Mouse (Mus musculus): ENCODE results near the gene 2210408I21Rik. TPM values are rescaled to one million over a fixed set of nuclear protein-coding genes. Genes with fewer than 3 reads are reported as not detected.

The 2210408I21Rik gene
- total and polyA plus RNA-seq, 3 experiments = 0.78 to 5.2 (median 4.8) TPM

- Histone ChIP-seq H3K36me3 (ENCODE audit: control insufficient read depth, insufficient read depth, low read length) (no peaks in the 10 kb centered on the region), H3K27me3 (ENCODE audit: control insufficient read depth, insufficient read depth, low read length) (no peaks in the 10 kb centered on the region), H3K4me1 (ENCODE audit: control insufficient read depth, insufficient read depth, low read length) (no peaks in the 10 kb centered on the region), H3K4me3 (no peak overlapping the region), H3K79me2 (replicated peaks; ENCODE audit: control insufficient read depth, insufficient read depth, low read length) (no peaks in the 10 kb centered on the region), H3K9ac (ENCODE audit: low read depth, low read length) (no peak overlapping the region), H3K27ac (no peak overlapping the region)
- intact Hi-C loops (cut with DNase I) = no loop called here
- TF ChIP-seq CTCF (IDR thresholded peaks at IDR 0.05) (no peak), POLR2A (IDR thresholded peaks at IDR 0.05; ENCODE audit: insufficient read depth, low read depth, low read length) (no peak), EP300 (IDR thresholded peaks at IDR 0.05; ENCODE audit: insufficient read depth, low read depth, low read length) (no peak)
- no peak for DNase-seq
- WGBS = 80% methylated on average over 4 of the region's 4 CpGs
Observed at GRCm38 (mm10) chr13:77476420-77476819, 341.1 kb downstream of the 2210408I21Rik start.

GRCm38 (mm10) chr13:77478425-77479119, 343.2 kb downstream of the 2210408I21Rik start:
- H3K9ac ChIP-seq (ENCODE audit: low read depth, low read length) = no peak overlapping the region
- no peak overlapping the region for H3K27ac ChIP-seq
- no peak overlapping the region for H3K4me3 ChIP-seq
- no peaks in the 10 kb centered on the region for H3K36me3 ChIP-seq (ENCODE audit: control insufficient read depth, insufficient read depth, low read length)
- DNase-seq = no peak
- H3K27me3 ChIP-seq (ENCODE audit: control insufficient read depth, insufficient read depth, low read length) = no peaks in the 10 kb centered on the region
- intact Hi-C loops (cut with DNase I) = no loop called here
- H3K4me1 ChIP-seq (ENCODE audit: control insufficient read depth, insufficient read depth, low read length) = no peaks in the 10 kb centered on the region
- 63% methylated on average over 6 of the region's 6 CpGs for WGBS
- no peaks in the 10 kb centered on the region for H3K79me2 ChIP-seq (replicated peaks; ENCODE audit: control insufficient read depth, insufficient read depth, low read length)
- TF ChIP-seq CTCF (IDR thresholded peaks at IDR 0.05) = no peak
- TF ChIP-seq POLR2A (IDR thresholded peaks at IDR 0.05; ENCODE audit: insufficient read depth, low read depth, low read length) = no peak
- no peak for TF ChIP-seq EP300 (IDR thresholded peaks at IDR 0.05; ENCODE audit: insufficient read depth, low read depth, low read length)

- TF ChIP-seq POLR2A (IDR thresholded peaks at IDR 0.05; ENCODE audit: insufficient read depth, low read depth, low read length) (no peak), EP300 (IDR thresholded peaks at IDR 0.05; ENCODE audit: insufficient read depth, low read depth, low read length) (no peak), CTCF (IDR thresholded peaks at IDR 0.05) (no peak)
- no peaks in the 10 kb centered on the region for H3K79me2 ChIP-seq (replicated peaks; ENCODE audit: control insufficient read depth, insufficient read depth, low read length)
- H3K4me1 ChIP-seq (ENCODE audit: control insufficient read depth, insufficient read depth, low read length) = no peaks in the 10 kb centered on the region
- no peak overlapping the region for H3K4me3 ChIP-seq
- no peaks in the 10 kb centered on the region for H3K36me3 ChIP-seq (ENCODE audit: control insufficient read depth, insufficient read depth, low read length)
- H3K9ac ChIP-seq (ENCODE audit: low read depth, low read length) = no peak overlapping the region
- H3K27me3 ChIP-seq (ENCODE audit: control insufficient read depth, insufficient read depth, low read length) = no peaks in the 10 kb centered on the region
- no peak overlapping the region for H3K27ac ChIP-seq
- DNase-seq = no peak
- WGBS = 79% methylated on average over 3 of the region's 3 CpGs
- intact Hi-C loops (cut with DNase I) = no loop called here
Observed at GRCm38 (mm10) chr13:77489938-77490651, 354.8 kb downstream of the 2210408I21Rik start.

- no peak for DNase-seq
- 40% methylated on average over 1 of the region's 1 CpGs for WGBS
- Histone ChIP-seq H3K4me1 (ENCODE audit: control insufficient read depth, insufficient read depth, low read length) (no peaks in the 10 kb centered on the region), H3K36me3 (ENCODE audit: control insufficient read depth, insufficient read depth, low read length) (no peaks in the 10 kb centered on the region), H3K79me2 (replicated peaks; ENCODE audit: control insufficient read depth, insufficient read depth, low read length) (no peaks in the 10 kb centered on the region), H3K27me3 (ENCODE audit: control insufficient read depth, insufficient read depth, low read length) (no peaks in the 10 kb centered on the region), H3K27ac (no peak overlapping the region), H3K4me3 (no peak overlapping the region), H3K9ac (ENCODE audit: low read depth, low read length) (no peak overlapping the region)
- intact Hi-C loops (cut with DNase I) = no loop called here
- TF ChIP-seq EP300 (IDR thresholded peaks at IDR 0.05; ENCODE audit: insufficient read depth, low read depth, low read length) = no peak
- no peak for TF ChIP-seq CTCF (IDR thresholded peaks at IDR 0.05)
- no peak for TF ChIP-seq POLR2A (IDR thresholded peaks at IDR 0.05; ENCODE audit: insufficient read depth, low read depth, low read length)
Observed at GRCm38 (mm10) chr13:77514046-77514445, 378.7 kb downstream of the 2210408I21Rik start.

- Histone ChIP-seq H3K79me2 (replicated peaks; ENCODE audit: control insufficient read depth, insufficient read depth, low read length) (no peaks in the 10 kb centered on the region), H3K27ac (no peak overlapping the region), H3K9ac (ENCODE audit: low read depth, low read length) (no peak overlapping the region), H3K36me3 (ENCODE audit: control insufficient read depth, insufficient read depth, low read length) (no peaks in the 10 kb centered on the region), H3K4me1 (ENCODE audit: control insufficient read depth, insufficient read depth, low read length) (no peaks in the 10 kb centered on the region), H3K27me3 (ENCODE audit: control insufficient read depth, insufficient read depth, low read length) (no peaks in the 10 kb centered on the region), H3K4me3 (no peak overlapping the region)
- DNase-seq = no peak
- intact Hi-C loops (cut with DNase I) = no loop called here
- TF ChIP-seq CTCF (IDR thresholded peaks at IDR 0.05) = no peak
- TF ChIP-seq EP300 (IDR thresholded peaks at IDR 0.05; ENCODE audit: insufficient read depth, low read depth, low read length) = no peak
- TF ChIP-seq POLR2A (IDR thresholded peaks at IDR 0.05; ENCODE audit: insufficient read depth, low read depth, low read length) = no peak
- WGBS = 74% methylated on average over 8 of the region's 8 CpGs
Observed at GRCm38 (mm10) chr13:77528960-77529699, 393.8 kb downstream of the 2210408I21Rik start.

Data from heart, adult 2 months (tissue).